Mouse (Mus musculus): ENCODE results near the gene Actn4. TPM values are rescaled to one million over a fixed set of nuclear protein-coding genes. Genes with fewer than 3 reads are reported as not detected.

Gene Actn4
- total and polyA plus RNA-seq, 3 experiments: 247 to 301 (median 264) TPM

DNA sequence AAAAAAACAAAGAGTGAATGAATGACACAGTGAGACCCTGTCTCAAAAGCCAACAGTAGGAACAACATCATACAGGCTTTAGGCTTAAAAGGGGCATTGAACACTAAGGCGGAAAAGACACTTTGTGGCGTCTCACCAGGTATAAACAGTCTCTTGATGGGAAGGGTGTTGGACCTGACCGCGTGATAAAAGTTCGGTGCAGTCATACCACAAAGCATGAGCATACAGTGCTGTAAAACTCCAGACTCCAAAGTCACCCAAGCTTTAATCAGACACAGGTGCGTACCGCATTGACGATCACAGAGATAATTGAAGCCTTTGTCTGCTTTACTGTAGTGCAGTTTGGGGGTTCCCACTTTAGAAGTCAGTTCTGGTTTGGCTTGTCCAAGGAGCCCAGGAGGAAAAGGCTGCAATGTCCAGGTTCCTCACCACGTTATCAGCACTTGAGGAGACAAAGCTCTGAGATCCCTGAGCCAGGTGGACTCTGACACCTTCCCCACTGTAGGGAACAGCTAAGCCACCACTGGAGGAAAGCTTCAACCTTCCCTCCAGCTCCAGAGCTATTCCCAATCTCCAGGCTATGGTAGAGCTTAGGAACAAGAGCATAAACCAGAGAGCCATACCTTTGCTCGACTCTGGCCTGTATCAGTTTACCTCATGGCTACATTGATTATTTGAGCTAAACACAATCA is 11.6 kb downstream of the Actn4 start:
- no peak for DNase-seq

DNA sequence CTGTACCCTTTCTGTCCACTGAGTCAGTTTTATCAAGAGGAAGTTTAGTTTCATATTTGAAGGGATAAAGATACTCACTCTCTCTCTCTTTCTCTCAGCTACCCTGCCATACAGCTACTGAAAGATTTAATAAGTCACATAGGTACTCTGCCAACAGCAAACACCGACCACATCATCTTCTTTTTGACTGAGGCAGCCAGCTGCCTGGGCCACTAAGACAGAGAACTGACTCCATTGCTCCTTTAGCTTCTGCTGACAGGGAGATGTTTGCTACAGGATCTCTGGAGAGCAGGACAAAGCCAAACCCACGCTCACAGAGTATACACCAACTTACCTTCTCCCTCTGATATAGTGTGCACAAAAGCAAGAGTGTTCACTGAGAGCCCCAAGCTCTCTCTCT is 12.8 kb downstream of the Actn4 start:
- DNase-seq: no peak

DNA sequence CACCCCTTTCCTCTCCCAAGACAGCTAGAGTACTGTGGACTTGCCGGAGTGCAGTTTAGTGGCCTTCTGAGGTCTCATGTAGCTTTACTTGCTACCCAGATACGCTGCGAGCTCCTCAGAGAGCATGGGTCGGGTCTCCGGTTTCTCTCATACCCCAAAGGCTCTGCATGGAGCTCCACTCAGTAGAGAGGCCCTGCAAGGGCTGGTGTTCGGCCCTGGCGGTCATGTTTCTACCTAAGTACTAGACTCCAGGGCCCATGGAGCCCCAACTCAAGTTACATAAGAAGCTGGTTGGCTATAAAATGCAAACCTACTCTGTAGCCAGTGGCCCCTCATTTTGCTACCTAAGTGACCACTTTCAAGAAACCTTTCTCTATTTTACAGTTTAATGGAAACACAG is 13.4 kb downstream of the Actn4 start:
- no peak for DNase-seq

GRCm38 (mm10) chr7:28946271-28946610 is 15.9 kb downstream of the Actn4 start:
- DNase-seq: no peak

- DNase-seq: no peak
Observed at GRCm38 (mm10) chr7:28945416-28946270, 16.5 kb downstream of the Actn4 start.

- no peak for DNase-seq
Observed at GRCm38 (mm10) chr7:28944756-28945415, 17.3 kb downstream of the Actn4 start.

DNA sequence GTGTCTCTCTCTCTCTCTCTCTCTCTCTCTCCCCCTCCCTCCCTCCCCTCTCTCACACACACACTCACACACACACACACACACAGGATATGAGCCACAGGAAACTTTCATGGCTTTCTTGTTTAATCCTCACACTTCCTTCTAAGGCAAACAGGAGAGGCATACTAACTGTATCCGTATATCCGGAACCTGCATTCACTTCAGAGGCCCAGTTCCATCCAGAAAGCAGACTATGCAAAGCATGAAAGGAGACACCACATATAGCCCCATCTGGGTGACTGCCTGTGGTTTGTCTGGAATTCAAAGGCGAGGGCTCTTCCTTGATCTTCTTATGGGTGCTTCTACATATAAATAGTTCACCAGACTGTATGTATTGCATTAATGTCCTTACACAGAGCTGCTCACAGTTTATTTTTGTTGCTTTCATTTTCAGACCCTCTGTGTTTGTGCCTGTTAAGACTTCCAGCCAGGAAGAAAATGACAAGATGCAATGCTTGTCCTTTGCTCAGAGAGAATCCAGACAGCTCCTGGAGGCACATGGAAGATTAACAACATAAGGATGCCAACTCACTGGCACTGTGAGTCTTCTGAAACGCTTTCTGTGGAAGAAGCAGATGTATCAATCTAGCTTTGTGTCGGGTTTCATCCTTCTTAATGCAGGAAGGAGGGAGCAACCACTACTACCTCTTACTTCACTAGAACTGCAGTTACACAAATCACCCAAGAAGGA is 18.5 kb downstream of the Actn4 start:
- no peak for DNase-seq

DNA sequence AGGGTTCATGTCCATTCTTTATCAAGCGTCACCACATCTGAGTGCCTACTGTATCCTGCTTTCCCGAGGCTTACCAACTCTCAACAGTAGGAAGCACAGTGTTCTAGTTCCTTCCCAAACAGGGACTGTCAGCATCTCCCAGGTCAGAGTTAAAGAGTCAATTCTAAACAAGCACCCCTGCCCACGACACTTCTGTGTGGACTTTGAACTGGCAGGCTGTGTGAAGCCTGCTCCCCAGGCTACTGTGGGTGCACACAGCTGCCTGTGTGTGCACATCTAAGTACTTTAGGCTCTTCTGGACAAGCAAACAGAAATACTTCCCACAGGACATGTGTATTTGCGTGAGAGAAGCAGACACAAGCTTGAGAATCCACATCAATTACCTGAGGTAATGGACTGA is 20.6 kb downstream of the Actn4 start:
- DNase-seq: no peak

DNA sequence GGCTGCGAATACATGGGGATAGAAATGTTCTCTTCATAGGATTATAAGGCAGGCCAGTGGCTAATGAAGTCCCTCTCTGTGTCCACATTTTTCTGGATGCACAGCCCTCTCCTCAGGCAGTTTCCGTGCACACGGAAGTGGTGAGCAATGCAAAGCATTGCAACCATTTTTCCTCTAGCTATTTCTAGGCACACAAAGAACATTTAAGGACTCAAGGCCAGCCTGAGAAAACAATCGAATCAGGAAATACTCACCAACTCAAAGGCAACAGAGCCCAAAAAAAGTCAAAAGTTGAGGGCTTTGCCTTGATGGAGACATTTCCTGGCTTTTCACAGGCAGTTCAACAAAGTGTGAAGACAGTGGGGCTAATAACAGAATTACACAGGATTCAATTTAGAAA is 21.0 kb downstream of the Actn4 start:
- no peak for DNase-seq

- no peak for DNase-seq
Observed at GRCm38 (mm10) chr7:28939418-28940183, 22.5 kb downstream of the Actn4 start.

- no peak for DNase-seq
Observed at GRCm38 (mm10) chr7:28938654-28939053, 23.5 kb downstream of the Actn4 start.

DNA sequence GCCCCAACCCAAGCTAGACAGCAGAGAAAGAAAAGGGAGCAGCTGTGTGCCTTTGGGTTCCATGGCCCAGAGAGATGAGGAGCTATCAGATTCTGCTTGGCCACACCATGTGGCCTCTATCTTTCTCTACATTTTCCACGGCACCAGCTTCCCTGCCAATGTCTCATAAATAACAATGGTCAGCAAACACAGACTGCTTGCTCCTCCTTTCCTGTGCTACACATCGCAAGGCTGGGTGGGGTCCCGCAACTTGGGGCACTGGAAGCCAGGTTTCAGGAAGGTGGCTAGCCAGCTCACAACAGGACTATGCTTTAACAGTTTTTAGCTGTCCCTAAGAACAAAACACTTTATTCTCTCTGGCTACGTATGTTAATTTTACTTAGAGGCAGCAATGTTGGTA is 25.4 kb downstream of the Actn4 start:
- no peak for DNase-seq

GRCm38 (mm10) chr7:28933825-28934224 is 28.3 kb downstream of the Actn4 start:
- no peak for DNase-seq

DNA sequence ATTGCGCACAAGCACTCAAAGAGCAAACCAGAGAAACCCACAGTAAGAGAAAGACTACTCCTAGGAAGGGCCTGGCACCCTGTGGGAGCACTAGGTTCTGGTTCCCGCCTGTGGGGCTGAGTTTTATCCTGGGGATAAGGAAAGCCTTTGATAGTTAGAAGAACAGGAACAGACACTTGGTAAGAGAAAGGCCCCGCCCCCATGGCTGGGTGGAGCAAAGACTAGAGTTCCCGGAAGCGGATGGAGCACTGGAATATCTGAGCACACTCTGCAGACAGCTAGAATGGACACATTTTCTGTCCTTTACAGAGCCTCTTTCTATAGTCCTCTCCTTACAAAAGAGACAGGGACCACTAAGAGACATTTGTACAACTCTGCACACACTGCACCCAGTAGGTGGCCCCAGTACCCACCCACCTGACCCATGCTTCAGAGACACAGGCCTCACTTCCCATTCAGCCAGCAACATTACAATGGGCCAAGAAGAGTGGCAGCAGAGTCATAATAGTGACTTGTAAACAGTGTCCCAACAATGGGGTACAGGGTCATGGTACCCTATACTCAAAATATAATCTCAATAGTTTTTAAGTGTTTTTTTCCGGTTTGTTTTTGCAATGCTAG is 29.6 kb downstream of the Actn4 start:
- no peak for DNase-seq

GRCm38 (mm10) chr7:28931695-28932039 is 30.5 kb downstream of the Actn4 start:
- DNase-seq: no peak

DNA sequence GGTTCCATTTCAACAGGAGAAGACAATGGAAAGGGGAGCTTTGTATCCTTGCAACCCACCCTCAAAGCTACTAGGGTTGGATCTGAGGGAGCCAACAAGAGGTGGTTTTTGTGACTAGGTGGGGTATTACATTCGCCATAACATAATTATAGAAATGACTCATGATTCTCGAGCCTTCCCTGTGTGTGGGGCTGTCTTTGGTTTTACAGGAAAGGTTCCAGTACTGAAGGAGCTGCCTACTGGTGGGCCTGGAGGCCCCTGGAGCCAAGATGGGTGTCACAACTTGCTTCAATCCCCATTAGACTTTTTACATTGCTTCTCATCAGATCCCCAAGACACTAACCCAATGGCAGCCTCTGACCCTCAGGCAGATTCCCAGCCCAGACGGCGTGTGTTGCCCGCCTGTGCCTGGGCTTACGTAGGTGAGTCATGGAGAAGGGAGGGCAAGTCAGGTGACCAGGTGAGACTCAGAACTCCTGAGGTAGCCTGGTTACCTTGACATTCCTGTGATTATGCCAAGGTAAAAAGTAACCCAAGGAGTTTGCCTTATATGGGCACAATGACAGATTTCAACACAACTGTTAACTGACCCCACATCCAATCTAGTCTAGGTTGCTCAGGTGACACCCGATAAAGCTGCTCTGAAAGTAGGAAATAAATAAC is 31.0 kb downstream of the Actn4 start:
- DNase-seq: no peak

- DNase-seq: peak; percentile 51
Observed at GRCm38 (mm10) chr7:28930320-28931031, 31.7 kb downstream of the Actn4 start.

DNA sequence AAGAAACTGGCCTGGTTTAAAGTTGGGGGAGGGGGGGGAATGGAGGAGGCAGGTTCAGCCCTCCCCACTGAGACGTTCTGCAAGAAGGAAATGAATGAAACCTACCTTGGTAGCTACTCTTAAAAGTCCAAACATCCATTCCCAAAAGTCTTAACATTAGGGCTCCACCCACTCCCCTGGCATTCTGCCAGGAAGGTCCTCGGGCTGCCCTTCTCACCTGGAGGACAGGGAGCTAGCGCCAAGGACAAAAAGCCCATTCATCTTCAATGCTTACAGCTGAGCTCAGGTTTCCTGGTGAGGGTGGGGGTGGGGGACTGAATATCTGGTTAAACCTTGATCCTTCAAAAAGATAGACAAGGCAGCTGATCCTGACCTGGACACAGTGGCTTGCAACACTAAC is 32.8 kb downstream of the Actn4 start:
- DNase-seq: no peak

GRCm38 (mm10) chr7:28926172-28926571 is 36.0 kb downstream of the Actn4 start:
- no peak for DNase-seq

DNA sequence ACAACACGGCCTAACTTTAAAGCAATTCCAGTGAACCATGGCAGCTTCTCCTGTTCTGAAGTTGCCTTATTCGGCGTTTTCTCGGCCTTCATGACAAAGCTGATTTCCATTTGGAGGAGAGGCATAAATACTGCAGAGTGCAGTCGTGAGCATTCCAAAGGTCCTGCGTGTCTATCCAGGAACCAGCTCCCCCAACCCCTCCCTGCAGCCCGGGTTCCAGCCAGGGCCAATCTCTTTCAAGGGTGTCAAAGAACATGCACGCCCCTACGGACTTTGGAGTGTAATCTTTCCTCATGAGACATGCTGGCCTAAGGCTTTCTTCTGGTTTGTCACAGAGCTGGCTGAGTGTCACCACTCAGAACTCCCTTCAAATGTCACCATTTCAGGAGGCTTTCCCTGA is 36.8 kb downstream of the Actn4 start:
- peak; percentile 89 for DNase-seq
